Mouse (Mus musculus): ENCODE data around the gene Dapk2. TPM values are rescaled to one million over a fixed set of nuclear protein-coding genes. Genes with fewer than 3 reads are reported as not detected.

The Dapk2 gene
- polyA plus RNA-seq, 1 experiment from 2014 or later = 22.8 TPM

DNA sequence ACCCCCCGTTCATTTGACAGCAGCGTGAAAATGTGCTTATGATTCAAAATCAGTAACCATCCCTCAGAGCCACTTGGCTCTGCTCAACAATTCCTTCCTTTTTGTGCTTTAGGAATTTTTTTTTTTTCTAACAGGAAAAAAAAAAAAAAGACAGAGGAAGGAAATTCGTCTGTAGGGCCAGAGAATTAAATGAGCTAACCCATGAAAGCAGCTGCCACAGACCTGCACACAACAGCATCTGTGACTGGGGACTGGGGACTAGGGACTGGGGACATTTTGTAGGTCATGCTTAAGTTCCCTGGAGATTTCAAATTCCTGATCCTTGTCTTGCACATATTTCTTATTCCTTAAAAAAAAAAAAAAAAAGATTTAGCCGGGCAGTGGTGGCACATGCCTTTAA lies 53.4 kb downstream of the Dapk2 start:
- no peak overlapping the region for H3K4me2 ChIP-seq (ENCODE audit: low read depth, low read length)
- peaks cover 24% of the 10 kb centered on the region for H3K4me1 ChIP-seq (replicated peaks; ENCODE audit: control insufficient read depth, insufficient read depth, low read length)
- no peaks in the 10 kb centered on the region for H3K27me3 ChIP-seq (ENCODE audit: control insufficient read depth, insufficient read depth, low read depth, low read length)
- H3K27ac ChIP-seq (ENCODE audit: low read length) = no peak overlapping the region
- H3K9ac ChIP-seq (ENCODE audit: low read length) = no peak overlapping the region
- H3K4me3 ChIP-seq (ENCODE audit: low read length) = no peak overlapping the region
- no peak for ATAC-seq (ENCODE audit: low read depth)
- H3K36me3 ChIP-seq (ENCODE audit: control insufficient read depth, insufficient read depth, low read length) = no peaks in the 10 kb centered on the region
- WGBS = 12% methylated on average over 4 of the region's 4 CpGs
- no peaks in the 10 kb centered on the region for H3K9me3 ChIP-seq (ENCODE audit: control insufficient read depth, low read length)

- H3K4me1 ChIP-seq (replicated peaks; ENCODE audit: control insufficient read depth, insufficient read depth, low read length) = peaks cover 24% of the 10 kb centered on the region
- no peak overlapping the region for H3K4me3 ChIP-seq (ENCODE audit: low read length)
- H3K36me3 ChIP-seq (ENCODE audit: control insufficient read depth, insufficient read depth, low read length) = no peaks in the 10 kb centered on the region
- no peak overlapping the region for H3K4me2 ChIP-seq (ENCODE audit: low read depth, low read length)
- ATAC-seq (ENCODE audit: low read depth) = no peak
- no peaks in the 10 kb centered on the region for H3K27me3 ChIP-seq (ENCODE audit: control insufficient read depth, insufficient read depth, low read depth, low read length)
- no peak overlapping the region for H3K27ac ChIP-seq (ENCODE audit: low read length)
- no peak overlapping the region for H3K9ac ChIP-seq (ENCODE audit: low read length)
- 78% methylated on average over 2 of the region's 2 CpGs for WGBS
- no peaks in the 10 kb centered on the region for H3K9me3 ChIP-seq (ENCODE audit: control insufficient read depth, low read length)
Measured at GRCm38 (mm10) chr9:66212088-66212487, 54.1 kb downstream of the Dapk2 start.

DNA sequence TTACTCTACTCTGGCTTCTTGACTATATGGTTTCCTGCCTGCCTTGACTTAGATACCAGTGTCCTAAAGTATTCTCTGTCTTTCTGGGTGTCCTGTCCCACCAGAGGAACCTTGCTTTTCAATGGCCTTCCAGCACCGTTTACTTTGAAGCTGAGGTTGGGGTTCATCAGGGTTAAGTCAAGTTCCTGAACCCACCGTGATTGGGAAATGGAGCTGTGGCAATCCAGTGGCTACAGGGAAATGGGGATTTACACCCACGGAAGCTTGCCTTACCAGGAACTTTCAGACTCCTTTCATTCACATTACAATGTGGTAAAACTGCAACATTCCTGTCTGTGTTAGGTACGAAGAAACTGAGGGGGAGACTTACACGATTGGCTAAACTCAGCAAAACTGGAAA lies 54.8 kb downstream of the Dapk2 start:
- Histone ChIP-seq H3K4me2 (ENCODE audit: low read depth, low read length) (no peak overlapping the region), H3K4me3 (ENCODE audit: low read length) (no peak overlapping the region), H3K4me1 (replicated peaks; ENCODE audit: control insufficient read depth, insufficient read depth, low read length) (peaks cover 29% of the 10 kb centered on the region), H3K27me3 (ENCODE audit: control insufficient read depth, insufficient read depth, low read depth, low read length) (no peaks in the 10 kb centered on the region), H3K27ac (ENCODE audit: low read length) (no peak overlapping the region), H3K36me3 (ENCODE audit: control insufficient read depth, insufficient read depth, low read length) (no peaks in the 10 kb centered on the region), H3K9me3 (ENCODE audit: control insufficient read depth, low read length) (no peaks in the 10 kb centered on the region), H3K9ac (ENCODE audit: low read length) (no peak overlapping the region)
- no peak for ATAC-seq (ENCODE audit: low read depth)
- whole genome bisulfite sequencing = 50% methylated on average over 5 of the region's 5 CpGs

DNA sequence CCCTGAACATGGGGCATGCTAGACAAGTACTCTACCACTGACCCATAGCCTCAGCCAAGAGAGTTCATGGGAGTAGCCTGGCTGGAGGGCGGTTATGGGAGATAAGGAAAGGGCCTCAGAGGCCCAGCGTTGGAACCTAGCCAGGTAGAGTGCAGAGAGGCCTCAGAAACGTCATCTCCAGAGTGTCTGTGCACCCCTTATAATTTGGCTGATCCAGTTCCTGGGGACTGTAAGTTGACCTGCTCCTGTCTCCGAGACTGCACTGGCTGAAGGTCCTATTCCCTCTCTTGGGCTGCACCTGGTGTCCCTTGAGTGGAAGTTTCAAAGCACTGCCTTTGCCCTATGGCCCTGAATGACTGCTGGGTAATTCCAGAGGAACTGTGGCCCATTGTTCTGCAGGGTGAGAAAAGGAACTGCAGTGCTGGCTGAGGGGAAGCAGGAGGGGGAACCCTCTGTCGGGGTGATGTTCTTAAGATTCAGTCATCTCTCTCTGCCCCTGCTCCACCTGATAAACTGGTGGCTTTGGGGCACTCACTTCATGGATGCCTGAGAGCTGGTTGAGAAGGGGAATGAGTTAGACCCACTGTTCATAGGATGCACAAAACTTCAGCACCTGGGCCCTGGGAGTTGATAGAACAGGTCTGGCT lies 55.5 kb downstream of the Dapk2 start:
- no peak overlapping the region for H3K4me2 ChIP-seq (ENCODE audit: low read depth, low read length)
- H3K9ac ChIP-seq (ENCODE audit: low read length) = no peak overlapping the region
- WGBS = 14% methylated on average over 5 of the region's 5 CpGs
- no peaks in the 10 kb centered on the region for H3K27me3 ChIP-seq (ENCODE audit: control insufficient read depth, insufficient read depth, low read depth, low read length)
- no peaks in the 10 kb centered on the region for H3K36me3 ChIP-seq (ENCODE audit: control insufficient read depth, insufficient read depth, low read length)
- H3K4me1 ChIP-seq (replicated peaks; ENCODE audit: control insufficient read depth, insufficient read depth, low read length) = peaks cover 34% of the 10 kb centered on the region
- H3K27ac ChIP-seq (ENCODE audit: low read length) = peak overlapping the region; percentile 67
- no peaks in the 10 kb centered on the region for H3K9me3 ChIP-seq (ENCODE audit: control insufficient read depth, low read length)
- ATAC-seq (ENCODE audit: low read depth) = peak; percentile 47
- no peak overlapping the region for H3K4me3 ChIP-seq (ENCODE audit: low read length)

DNA sequence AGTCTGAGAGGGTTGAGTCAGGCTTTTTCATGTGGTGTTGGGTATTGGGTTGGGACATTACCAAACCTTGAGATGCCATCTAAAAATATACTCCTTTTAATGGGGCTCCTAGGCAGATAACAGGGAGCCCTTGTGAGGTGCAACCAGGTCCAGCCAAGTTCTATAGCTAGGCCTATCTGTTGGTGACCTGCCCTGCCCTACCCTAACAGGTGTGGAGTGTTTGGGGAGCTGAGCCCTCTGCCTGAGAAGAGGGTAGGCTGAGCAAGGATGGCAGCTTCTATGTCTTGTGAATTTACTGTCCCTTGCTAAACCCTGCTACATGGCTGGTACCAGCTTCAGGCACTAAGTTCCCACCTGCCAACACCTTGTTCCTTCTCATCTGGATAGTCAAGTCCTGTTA lies 57.5 kb downstream of the Dapk2 start:
- Histone ChIP-seq H3K27me3 (ENCODE audit: control insufficient read depth, insufficient read depth, low read depth, low read length) (no peaks in the 10 kb centered on the region), H3K4me1 (replicated peaks; ENCODE audit: control insufficient read depth, insufficient read depth, low read length) (peaks cover 40% of the 10 kb centered on the region), H3K27ac (ENCODE audit: low read length) (no peak overlapping the region), H3K9me3 (ENCODE audit: control insufficient read depth, low read length) (no peaks in the 10 kb centered on the region), H3K4me3 (ENCODE audit: low read length) (no peak overlapping the region), H3K4me2 (ENCODE audit: low read depth, low read length) (no peak overlapping the region), H3K9ac (ENCODE audit: low read length) (no peak overlapping the region), H3K36me3 (ENCODE audit: control insufficient read depth, insufficient read depth, low read length) (no peaks in the 10 kb centered on the region)
- no peak for ATAC-seq (ENCODE audit: low read depth)

GRCm38 (mm10) chr9:66217970-66218369 lies 59.9 kb downstream of the Dapk2 start:
- no peaks in the 10 kb centered on the region for H3K9me3 ChIP-seq (ENCODE audit: control insufficient read depth, low read length)
- WGBS = 59% methylated on average over 4 of the region's 4 CpGs

GRCm38 (mm10) chr9:66218917-66219725 lies 61.1 kb downstream of the Dapk2 start:
- peaks cover 17% of the 10 kb centered on the region for H3K4me1 ChIP-seq (replicated peaks; ENCODE audit: control insufficient read depth, insufficient read depth, low read length)
- no peak overlapping the region for H3K4me2 ChIP-seq (ENCODE audit: low read depth, low read length)
- WGBS = 41% methylated on average over 10 of the region's 10 CpGs
- no peak overlapping the region for H3K4me3 ChIP-seq (ENCODE audit: low read length)
- no peaks in the 10 kb centered on the region for H3K9me3 ChIP-seq (ENCODE audit: control insufficient read depth, low read length)
- ATAC-seq (ENCODE audit: low read depth) = peak; percentile 78
- H3K27me3 ChIP-seq (ENCODE audit: control insufficient read depth, insufficient read depth, low read depth, low read length) = no peaks in the 10 kb centered on the region
- no peaks in the 10 kb centered on the region for H3K36me3 ChIP-seq (ENCODE audit: control insufficient read depth, insufficient read depth, low read length)
- no peak overlapping the region for H3K9ac ChIP-seq (ENCODE audit: low read length)
- H3K27ac ChIP-seq (ENCODE audit: low read length) = peak overlapping the region; percentile 64

More at GRCm38 (mm10) chr9:66217970-66218369, 59.9 kb downstream of the Dapk2 start:
- Histone ChIP-seq H3K4me3 (ENCODE audit: low read length) (no peak overlapping the region), H3K4me1 (replicated peaks; ENCODE audit: control insufficient read depth, insufficient read depth, low read length) (peaks cover 28% of the 10 kb centered on the region), H3K36me3 (ENCODE audit: control insufficient read depth, insufficient read depth, low read length) (no peaks in the 10 kb centered on the region), H3K9ac (ENCODE audit: low read length) (no peak overlapping the region), H3K27me3 (ENCODE audit: control insufficient read depth, insufficient read depth, low read depth, low read length) (no peaks in the 10 kb centered on the region), H3K4me2 (ENCODE audit: low read depth, low read length) (no peak overlapping the region), H3K27ac (ENCODE audit: low read length) (peak overlapping the region; percentile 64)
- no peak for ATAC-seq (ENCODE audit: low read depth)

DNA sequence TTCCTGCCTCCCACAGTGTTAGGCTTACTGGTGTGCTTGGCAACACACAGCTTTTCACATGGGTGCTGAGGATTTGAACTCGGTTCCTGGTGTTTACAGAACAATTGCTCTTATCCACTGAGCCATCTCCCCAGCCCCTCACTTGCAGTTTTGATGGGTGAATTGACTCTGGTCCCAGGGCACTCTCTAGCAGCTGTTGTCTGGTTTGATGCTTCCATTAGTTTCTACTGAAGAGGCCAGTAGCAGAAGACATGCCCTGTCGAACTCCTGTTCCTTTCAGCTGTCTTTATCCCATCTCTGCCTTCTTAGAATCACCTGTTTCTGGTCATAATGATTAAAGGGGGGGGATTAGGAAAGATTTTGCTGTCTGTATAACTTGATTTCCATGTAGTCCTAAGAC lies 65.8 kb downstream of the Dapk2 start:
- Histone ChIP-seq H3K36me3 (ENCODE audit: control insufficient read depth, insufficient read depth, low read length) (no peaks in the 10 kb centered on the region), H3K27me3 (ENCODE audit: control insufficient read depth, insufficient read depth, low read depth, low read length) (no peaks in the 10 kb centered on the region), H3K4me1 (replicated peaks; ENCODE audit: control insufficient read depth, insufficient read depth, low read length) (peaks cover 6% of the 10 kb centered on the region; the same call in 1 of the 2 replicates), H3K9me3 (ENCODE audit: control insufficient read depth, low read length) (no peaks in the 10 kb centered on the region), H3K27ac (ENCODE audit: low read length) (no peak overlapping the region), H3K9ac (ENCODE audit: low read length) (no peak overlapping the region), H3K4me2 (ENCODE audit: low read depth, low read length) (no peak overlapping the region), H3K4me3 (ENCODE audit: low read length) (no peak overlapping the region)
- 65% methylated on average over 2 of the region's 2 CpGs for WGBS
- no peak for ATAC-seq (ENCODE audit: low read depth)

GRCm38 (mm10) chr9:66225737-66226485 lies 67.9 kb downstream of the Dapk2 start:
- 0 out of 2 replicates have a peak, but pooled peaks have one; percentile 43 for ATAC-seq (ENCODE audit: low read depth)
- H3K9me3 ChIP-seq (ENCODE audit: control insufficient read depth, low read length) = no peaks in the 10 kb centered on the region
- no peak overlapping the region for H3K4me2 ChIP-seq (ENCODE audit: low read depth, low read length)
- H3K27me3 ChIP-seq (ENCODE audit: control insufficient read depth, insufficient read depth, low read depth, low read length) = no peaks in the 10 kb centered on the region
- WGBS = 66% methylated on average over 5 of the region's 5 CpGs
- H3K4me1 ChIP-seq (replicated peaks; ENCODE audit: control insufficient read depth, insufficient read depth, low read length) = no peaks in the 10 kb centered on the region
- H3K4me3 ChIP-seq (ENCODE audit: low read length) = no peak overlapping the region
- no peak overlapping the region for H3K27ac ChIP-seq (ENCODE audit: low read length)
- no peaks in the 10 kb centered on the region for H3K36me3 ChIP-seq (ENCODE audit: control insufficient read depth, insufficient read depth, low read length)
- no peak overlapping the region for H3K9ac ChIP-seq (ENCODE audit: low read length)

Data from lung, embryonic 16.5 days (tissue).